Mouse (Mus musculus) layer of hippocampus, adult 8-10 months (tissue): ENCODE measurements around the gene Ndufa13. TPM values are rescaled to one million over a fixed set of nuclear protein-coding genes. Genes with fewer than 3 reads are reported as not detected.
A peak's percentile ranks its signal among the peaks of the same experiment; 100 is the strongest.

Experiments
- DNase-seq, 2 experiments: peaks; one replicate each; pipeline ENCODE4 v3.0.0; 2022; ENCODE audit warnings: low spot score in 2 of 2
- total RNA-seq, 4 experiments: library from RNA; stranded (reverse); gene quantifications; 2 replicates each; pipeline ENCODE4 v1.2.4; 2022

Gene Ndufa13
- total RNA-seq, 4 experiments from 2014 or later: 95.2 to 148 (median 127) TPM

DNA sequence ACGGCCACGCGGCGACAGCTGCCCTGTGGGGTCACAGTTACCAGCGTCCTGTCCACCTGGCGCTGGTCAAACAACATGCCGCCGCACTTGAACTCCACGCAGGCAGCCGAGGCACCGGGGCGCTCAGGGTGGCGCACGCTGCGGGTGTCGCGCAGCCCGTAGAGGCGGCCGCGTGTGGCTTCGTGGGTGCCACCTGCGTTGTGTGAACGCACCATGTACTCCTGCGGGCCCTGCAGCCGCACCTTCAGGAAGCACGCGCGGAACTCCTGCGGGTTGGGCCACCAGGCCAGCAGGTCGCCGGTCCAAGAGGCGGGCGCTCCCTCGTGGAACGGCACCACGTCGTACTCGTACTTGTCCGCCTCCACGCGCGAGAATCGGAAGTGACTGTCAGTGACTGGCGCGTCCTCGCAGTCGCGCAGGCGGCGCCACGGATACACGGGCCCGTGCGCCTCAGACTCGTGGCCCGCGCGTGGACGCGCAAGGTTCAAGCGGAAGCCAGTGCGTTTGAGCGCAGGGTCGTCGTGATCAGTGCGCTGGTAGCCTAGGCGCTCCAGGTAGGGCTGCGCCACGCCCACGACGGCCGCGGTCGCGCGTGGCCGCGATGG lies 21.0 kb downstream of the Ndufa13 start:
- no peak for DNase-seq

GRCm38 (mm10) chr8:69880841-69881240 lies 21.5 kb downstream of the Ndufa13 start:
- no peak for DNase-seq

GRCm38 (mm10) chr8:69879678-69880077 lies 22.7 kb downstream of the Ndufa13 start:
- no peak for DNase-seq

- no peak for DNase-seq
Observed at GRCm38 (mm10) chr8:69877992-69878391, 24.4 kb downstream of the Ndufa13 start.

DNA sequence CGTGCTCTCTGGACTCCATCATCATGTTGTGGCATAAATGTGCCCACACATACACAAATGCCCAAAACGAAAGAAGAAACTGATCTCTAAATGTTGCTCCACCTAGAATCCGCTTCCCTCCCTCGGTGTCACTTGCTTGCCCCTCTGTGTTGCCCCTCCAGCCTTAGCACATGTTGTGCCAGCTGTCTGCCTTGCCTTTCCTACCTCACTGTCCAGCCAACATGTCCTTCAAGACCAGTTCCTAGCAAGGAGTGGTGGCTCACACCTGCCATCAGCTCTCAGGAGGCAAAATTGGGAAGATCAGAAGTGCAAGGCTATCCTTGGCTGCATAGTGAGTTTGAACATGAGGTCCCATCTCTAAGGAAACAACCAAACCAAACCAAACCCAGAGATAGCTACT lies 25.0 kb downstream of the Ndufa13 start:
- DNase-seq: no peak

DNA sequence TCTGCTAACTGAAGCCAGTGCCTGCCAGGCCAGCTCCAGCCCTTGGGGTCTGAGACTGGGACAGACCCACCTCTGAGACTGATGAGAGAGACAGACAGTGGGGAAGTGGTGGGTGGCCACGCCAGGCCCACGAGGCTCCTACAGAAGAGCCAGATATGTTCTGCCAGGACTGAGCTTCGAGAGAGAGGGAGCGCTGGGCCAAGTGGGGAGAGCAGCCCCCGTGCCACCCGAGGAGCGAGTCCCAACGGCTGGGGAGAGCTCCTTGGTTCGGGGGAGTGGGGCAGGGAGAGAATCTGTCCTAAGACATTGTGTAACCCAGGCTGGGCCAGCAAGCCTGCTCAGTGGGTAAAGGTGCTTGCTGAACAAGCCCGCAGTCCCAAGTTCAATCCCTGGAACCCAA lies 25.4 kb downstream of the Ndufa13 start:
- DNase-seq: no peak

DNA sequence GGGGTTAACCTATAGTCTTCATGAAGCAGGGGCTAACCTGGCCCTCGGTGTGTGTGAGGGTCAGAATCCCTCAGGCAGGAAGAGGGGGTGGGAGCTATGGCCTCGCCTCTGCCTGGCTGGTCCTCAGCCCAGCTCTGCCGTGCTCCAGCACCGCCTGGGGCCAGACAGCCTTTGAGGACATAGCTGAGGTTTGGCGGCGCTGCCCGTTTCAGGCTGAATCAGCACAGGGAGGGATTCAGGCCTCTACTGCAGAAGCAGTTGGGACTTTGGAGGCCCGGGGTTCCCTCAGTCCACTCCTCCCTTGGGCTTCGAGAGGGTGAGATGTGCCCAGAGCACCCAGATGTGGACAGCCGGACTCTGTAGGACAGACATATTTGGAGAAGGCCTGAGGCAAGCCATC lies 26.3 kb downstream of the Ndufa13 start:
- DNase-seq: no peak

- no peak for DNase-seq
Observed at GRCm38 (mm10) chr8:69874654-69875053, 27.7 kb downstream of the Ndufa13 start.

- peak in 1 of 2 experiments; percentile 78 for DNase-seq
Observed at GRCm38 (mm10) chr8:69874155-69874554, 28.2 kb downstream of the Ndufa13 start.

DNA sequence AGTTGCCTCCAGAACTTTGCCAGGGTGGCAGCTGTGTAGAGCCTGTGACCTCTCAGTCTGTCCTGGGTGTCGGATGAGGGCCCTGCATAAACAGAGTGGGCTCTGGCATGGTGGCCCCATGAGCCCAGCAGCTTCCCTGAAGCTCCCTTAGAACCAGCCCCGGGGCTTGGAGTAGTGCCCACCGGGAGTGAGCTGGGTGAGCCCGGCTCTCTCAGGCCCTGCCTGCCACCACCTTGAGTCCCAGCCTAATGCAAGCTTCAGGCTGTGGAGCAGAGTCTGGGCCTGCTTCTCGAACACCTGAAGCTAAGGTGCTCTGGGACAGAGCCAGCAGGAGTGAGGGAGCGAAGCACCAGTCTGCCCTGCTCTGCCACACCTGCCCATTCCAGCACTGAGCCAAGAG lies 31.5 kb downstream of the Ndufa13 start:
- no peak for DNase-seq

GRCm38 (mm10) chr8:69870003-69870765 lies 32.2 kb downstream of the Ndufa13 start:
- DNase-seq: no peak

DNA sequence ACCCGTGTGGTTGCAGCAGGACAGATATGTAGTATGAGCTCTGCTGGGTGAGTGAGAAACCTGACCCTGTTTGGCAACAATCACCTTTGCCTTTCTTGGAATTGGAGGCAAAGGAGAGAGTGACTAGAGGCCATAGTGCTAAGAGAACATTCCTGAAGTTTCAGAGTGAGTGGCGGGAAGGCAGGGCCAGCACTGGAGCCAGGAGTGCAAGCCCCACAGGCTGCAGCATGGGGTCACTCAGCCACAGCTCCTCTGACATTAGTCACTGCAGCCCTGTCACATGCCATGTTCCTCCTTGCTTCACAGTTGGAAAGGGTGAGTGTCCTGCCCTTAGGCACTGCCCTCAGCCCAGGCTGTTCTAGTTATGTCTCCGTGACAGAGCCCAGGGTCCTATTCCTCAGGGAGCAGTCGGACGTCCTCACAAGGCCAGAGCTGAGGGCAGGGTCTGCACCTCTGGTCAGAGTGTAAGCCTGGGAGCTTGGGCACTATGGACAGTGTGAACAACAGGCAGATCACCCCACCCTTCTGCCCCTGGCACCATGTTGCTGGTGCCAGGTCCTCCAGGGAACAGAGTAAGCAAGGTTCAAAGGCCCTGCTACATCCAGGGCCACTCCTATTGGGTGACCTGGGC lies 34.5 kb downstream of the Ndufa13 start:
- DNase-seq: no peak

- DNase-seq: no peak
Observed at GRCm38 (mm10) chr8:69864180-69864579, 38.2 kb downstream of the Ndufa13 start.

DNA sequence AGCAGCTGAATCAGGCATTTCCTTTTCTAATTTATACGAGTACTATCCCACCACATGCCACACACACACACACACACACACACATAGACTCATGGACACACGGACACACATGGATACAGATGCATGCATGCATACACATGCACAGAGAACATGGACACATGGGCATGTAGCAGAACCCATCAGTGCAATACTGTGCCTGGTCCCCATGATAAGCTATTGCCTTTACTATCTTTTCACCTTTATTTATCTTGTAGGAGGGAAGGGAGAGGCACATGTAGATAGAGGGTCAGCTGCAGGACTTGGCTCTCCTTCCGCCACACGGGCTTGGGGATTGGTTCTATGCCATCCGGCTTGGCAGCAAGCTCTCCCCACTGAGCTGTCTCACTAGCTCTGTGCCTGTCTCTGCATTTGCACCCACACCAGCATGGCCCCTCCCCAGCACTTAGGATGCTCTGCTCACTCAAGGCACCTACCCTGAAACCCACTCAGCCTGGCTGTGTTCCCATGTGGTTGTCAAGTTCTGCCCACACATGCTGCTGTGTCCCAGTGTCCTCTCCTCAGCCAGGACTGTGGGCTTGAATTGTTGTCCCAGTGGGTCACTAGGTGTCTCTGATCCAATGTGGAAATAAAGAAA lies 38.9 kb downstream of the Ndufa13 start:
- DNase-seq: no peak

DNA sequence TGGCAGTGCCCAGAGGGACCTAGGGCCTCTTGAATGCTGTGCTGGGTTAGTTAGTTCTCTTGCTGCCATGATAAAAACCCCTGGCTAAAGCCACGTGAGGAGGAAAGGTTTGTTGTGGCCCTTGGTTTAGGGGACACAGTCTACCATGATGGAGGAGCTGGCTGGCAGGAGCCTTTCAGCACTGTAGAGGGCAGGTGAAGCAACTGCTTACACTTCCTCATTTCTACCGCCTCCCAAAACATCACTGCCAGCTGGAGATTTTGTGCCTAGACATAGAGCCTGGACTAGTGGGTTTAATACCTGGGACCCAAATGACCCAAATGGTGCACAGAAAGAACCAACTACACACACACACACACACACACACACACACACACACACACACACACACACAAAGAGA lies 41.1 kb downstream of the Ndufa13 start:
- no peak for DNase-seq

GRCm38 (mm10) chr8:69860807-69861206 lies 41.6 kb downstream of the Ndufa13 start:
- no peak for DNase-seq

DNA sequence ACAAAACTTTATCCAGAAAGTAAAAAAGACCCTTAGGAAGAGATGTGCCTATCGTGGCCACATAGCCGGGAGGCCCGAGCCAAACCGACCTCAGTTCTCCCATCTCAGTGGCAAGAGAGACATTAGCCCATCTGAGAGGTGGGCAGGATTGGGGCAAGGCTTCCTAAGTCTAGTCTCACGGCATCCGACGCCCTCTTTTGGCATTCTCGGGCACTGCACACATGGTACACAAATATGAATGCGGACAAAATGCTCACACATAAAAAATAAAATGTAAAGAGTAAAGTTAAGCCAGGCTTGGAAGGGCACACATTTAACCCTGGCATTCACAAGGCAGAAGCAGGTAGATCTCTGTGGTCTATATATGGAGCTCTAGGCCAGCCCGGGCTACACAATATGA lies 48.5 kb downstream of the Ndufa13 start:
- DNase-seq: no peak

GRCm38 (mm10) chr8:69850926-69851506 lies 51.3 kb downstream of the Ndufa13 start:
- no peak for DNase-seq

DNA sequence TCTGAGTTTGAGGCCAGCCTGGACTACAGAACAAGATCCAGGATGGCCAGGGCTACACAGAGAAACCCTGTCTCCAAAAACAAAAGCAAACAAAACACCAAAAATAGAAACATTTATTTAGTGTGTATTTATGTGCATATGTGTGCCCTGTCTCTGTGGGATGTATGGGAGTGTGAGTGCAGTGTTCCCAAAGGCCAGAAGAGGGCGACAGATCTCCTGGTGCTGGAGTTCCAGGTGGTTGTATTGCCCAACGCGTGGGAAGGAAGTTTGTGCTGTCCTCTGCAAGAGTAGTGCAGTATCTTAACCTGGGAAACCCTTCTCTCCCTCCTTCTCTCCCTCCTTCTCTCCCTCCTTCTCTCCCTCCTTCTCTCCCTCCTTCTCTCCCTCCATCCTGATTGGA lies 52.5 kb downstream of the Ndufa13 start:
- DNase-seq: no peak

- no peak for DNase-seq
Observed at GRCm38 (mm10) chr8:69848951-69849350, 53.4 kb downstream of the Ndufa13 start.

GRCm38 (mm10) chr8:69847167-69848065 lies 54.9 kb downstream of the Ndufa13 start:
- no peak for DNase-seq
